Mouse (Mus musculus) monocyte, adult 59 days (primary cell): ENCODE results near the gene Reps2. TPM values are rescaled to one million over a fixed set of nuclear protein-coding genes. Genes with fewer than 3 reads are reported as not detected.

Source experiments
- total RNA-seq, 2 experiments: library from RNA; stranded (reverse); gene quantifications; one replicate each; pipeline ENCODE4 v1.2.4; 2023

The Reps2 gene
- total RNA-seq: under 1 TPM; 0.05 to 0.36 TPM

DNA sequence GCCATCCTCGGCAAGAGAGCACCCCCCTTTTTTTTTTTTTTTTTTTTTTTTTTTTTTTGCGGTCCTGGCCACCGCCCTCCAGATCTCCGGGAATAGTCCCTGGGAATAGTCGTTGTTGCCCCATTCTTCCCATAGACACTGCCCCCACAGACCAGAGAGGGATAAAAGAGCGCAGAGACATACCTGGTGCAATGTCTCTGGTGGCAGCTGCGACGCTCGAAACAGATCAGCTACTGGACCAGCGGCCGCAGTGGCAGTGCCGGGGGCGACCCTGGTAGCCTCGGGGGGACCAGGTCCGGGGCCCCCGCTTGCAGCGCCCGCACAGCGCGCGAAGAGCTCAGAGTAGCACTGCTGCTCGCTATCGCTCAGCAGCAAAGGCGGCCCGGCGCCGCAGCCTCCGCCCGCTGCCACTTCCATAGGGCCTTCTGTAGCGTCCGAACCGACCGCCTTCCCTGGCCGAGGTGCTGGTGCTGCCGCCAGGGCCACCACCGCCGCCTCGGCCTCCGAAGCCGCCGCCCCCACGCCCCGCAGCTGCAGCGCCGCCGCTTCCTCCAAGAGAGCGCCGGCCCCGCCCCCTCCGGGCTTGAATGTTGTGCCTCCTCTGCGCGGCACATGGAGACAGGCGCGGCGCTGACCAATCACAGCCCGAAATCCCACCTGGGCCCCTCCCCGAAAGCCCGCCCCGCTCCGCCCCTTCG lies at the start of gene Reps2:
Gene Reps2 (minus strand): TSS at position 559 of the 698 bp plus-strand sequence.

Other genes starting within 250 kb of the Reps2 start
- 10 to 100 TPM; 45.7 to 45.9 TPM for gene Rbbp7, start 116.8 kb upstream of the Reps2 start, total RNA-seq
- 10 to 100 TPM; 17.2 to 19.9 TPM for gene Txlng, start 185.8 kb upstream of the Reps2 start, total RNA-seq
- 10 to 100 TPM; 36.0 to 36.3 TPM for gene Syap1, start 244.8 kb upstream of the Reps2 start, total RNA-seq